Mouse (Mus musculus): ENCODE data around the gene Sox3. TPM values are rescaled to one million over a fixed set of nuclear protein-coding genes. Genes with fewer than 3 reads are reported as not detected.

Gene Sox3
- not detected for polyA plus RNA-seq (2017; shearing (Covaris generic))

DNA sequence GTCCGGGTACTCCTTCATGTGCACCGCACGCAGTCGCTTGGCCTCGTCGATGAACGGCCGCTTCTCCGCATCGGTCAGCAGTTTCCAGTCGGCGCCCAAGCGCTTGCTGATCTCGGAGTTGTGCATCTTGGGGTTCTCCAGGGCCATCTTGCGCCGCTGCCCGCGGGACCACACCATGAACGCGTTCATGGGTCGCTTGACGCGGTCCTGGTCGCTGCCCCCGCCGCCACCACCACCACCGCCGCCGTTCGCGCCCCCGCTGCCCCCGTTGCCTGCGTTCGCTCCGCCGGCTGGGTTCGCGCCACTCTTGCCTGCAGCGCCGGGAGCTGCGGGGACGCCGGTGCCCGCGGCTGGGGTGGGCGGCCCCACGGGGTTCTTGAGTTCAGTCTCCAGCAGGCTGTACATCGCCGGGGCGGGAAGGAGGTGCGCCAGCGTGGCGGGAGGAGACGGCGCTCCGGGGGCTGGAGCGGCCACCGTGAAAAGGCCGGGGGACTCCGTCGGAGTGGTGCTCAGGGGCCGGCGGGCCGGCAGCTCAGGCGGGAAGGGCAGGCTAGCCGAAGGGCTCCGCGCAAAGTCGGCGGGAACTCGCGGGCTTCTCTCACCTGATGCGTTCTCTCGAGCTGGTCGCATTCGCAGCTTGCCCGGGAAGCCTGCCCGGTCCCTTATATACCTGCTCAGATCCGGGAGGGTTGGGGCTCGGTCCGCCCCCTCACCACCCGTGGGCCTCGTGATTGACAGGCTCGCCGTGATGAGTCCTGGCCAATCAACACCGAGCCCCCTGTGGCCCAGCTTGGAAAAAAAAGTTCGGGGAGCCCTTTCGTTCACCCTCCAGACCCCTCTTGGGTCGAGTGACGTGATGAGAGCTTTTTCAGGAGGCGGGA is at the start of gene Sox3:
Sox3 (minus strand) TSS at position 630 of the 881 bp plus-strand sequence.

